Mouse (Mus musculus) mesoderm, embryonic 11.5 days (tissue): ENCODE measurements at regions not wholly inside any gene's neighbourhood (a gene's known extent, or its start where the extent isn't known, plus 50 kb on each side); places are given as distances from the start of the nearest gene placed in this dataset.
A peak's percentile ranks its signal among the peaks of the same experiment; 100 is the strongest.

ENCODE experiments used
- DNase-seq: peaks from one replicate; pipeline ENCODE4 v3.0.0-alpha.2; 2012; ENCODE audit warnings: low read depth, low spot score

GRCm38 (mm10) chr8:49946919-49947612 is 1103.3 kb upstream of the Tenm3 start:
- DNase-seq: no peak

- DNase-seq: no peak
These were observed 1088.4 kb upstream of the Tenm3 start for GRCm38 (mm10) chr8:49932124-49932523.

DNA sequence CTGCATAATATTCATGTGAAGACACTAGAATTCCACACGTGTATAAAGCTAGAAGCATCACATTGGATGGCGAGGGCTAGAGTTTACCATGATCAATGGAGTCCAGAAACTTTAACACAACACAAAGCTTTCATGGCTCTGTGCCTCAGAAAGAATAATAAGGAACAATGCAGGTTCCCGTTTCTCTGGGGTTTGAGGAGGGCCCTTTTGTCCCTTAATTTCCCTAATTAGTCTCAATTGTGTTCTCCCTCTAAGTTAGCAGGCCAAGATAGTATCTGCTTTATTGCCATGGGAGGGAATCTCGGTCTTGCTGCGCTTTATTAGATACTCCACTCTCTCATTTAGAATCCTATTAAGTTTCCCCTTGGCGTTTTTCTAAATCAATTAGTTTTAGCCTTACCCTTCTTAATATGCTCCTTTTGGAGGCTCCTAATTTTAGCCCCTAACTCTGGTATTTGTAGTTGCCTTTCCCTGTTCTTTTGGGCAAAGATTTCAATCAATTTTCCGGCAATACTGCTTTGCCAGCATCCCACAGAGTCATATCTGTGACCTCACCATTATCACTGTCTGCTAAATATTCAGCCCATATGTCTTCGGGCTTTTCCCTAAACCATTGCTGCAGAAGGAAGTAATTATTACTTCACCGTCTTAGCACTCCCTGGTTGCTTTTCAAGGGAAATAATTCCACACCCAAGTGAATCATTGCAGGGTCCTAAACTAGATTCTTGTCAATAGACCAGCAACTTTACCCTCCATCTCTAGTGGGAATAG is 1082.8 kb upstream of the Tenm3 start:
- DNase-seq: no peak

GRCm38 (mm10) chr8:49905099-49905498 is 1061.3 kb upstream of the Tenm3 start:
- no peak for DNase-seq

DNA sequence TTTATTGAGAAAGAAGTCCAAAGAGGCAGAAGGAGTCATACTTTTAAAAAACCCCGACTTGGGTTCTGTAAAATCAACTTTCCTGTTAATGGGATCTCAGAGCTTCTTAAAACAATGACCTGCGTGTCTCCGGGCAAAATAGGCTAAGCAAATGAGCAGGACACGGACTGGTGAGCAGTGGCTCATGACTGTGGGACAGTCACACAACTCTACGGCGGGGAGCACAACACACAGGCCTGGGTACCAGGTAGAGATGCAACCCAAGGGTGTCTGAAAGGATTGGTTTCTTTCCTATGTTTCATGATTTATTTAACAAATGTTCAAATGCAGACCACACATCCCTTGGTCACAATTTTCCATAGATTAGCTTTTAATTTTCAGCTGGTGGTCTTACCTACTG is 1058.3 kb upstream of the Tenm3 start:
- peak; percentile 8 for DNase-seq

GRCm38 (mm10) chr8:49901601-49902000 is 1057.8 kb upstream of the Tenm3 start:
- DNase-seq: peak; percentile 55
